Mouse (Mus musculus): Measurements from ENCODE around the gene Eif2ak2.

Eif2ak2 gene

DNA sequence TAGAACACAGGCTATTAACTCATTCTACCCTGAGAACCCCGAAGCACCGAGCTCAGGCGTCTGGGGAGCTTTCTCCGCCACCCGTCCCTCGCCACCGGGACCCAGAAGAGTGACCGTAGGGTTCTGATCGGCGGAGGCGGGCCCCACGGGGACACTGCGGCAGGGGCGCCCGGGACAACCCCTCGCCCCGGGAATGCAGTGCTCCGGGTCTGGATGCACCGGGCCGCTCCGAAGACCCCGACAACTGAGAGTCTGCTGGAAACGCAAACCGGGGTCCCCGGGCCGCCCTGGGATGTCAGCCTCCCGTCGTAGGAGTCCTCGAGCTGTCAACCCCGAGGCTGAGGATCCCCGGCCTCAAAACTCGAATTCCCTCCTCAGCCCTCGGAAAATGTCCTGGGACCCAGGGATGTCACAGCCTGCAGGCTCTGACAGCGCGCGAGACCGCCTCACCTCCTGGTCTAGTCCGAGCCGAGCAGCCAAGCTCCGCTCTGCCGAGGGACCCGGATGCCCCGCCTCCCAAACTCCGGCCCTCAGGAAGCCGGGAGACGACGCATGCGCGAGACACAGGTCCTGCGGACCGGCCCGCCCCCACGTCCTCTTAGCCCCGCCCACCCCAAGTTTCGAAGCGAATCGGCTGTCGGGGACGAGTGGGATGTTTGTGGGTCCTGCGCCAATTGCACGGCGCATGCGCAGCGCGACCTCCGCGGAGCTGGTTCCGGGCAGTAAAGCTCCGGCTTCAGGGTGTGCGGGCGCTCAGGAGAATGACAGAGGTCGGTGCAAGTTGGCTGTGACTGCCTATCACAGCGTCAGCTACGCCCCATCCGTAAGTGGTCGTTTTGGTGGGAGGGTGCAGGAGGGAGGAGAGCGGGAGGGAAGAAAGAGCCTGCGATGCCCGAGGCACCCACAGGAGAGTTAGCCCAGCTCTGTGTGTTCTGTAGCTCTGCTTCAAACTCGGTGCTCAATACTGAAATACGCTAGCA, 47.2 kb downstream of the Eif2ak2 start, which contains the start of the genes Heatr5b and Gpatch11:
Heatr5b (minus strand) TSS at position 509 of the 980 bp plus-strand sequence.
Gpatch11 (plus strand) TSS at position 712 of the 980 bp plus-strand sequence.
- DNase-seq (ENCODE audit: extremely low spot score, low read depth, low spot score): peak; percentile 91

DNA sequence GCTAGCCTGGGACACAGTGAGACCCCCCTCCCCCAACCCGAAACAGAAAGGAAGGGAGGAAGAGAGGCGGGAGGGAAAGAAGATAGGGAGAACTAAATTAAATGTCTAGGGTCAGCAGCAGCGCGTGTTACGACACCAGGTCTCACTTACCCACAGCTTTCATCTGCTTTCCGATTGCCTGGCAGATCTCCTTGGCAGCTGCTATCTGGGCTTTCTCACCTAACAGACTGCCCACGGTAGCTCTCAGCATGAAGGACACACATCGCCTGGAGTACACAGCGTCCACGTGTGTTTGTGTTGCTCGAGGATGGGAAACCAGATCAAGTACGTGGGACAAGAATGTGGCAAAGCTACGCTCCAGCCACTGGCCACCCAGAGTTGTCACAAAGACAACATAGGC, 58.0 kb downstream of the Eif2ak2 start:
- DNase-seq (ENCODE audit: extremely low spot score, low read depth, low spot score): no peak

DNA sequence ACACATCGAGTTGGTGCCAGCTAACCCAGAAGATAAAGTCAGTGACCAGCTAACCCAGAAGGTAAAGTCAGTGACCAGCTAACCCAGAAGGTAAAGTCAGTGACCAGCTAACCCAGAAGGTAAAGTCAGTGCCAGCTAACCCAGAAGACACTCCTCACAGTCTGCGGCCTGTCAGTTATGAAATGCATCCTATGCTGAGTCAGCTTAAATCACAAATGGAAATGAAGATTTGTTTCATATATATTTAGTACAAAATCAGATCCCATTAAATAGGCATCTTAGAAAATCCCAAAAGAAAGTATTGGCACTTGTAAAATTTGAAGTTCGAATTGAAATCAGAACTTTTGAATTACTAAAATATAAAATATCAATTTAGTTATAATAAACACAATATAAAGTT, 72.8 kb downstream of the Eif2ak2 start:
- DNase-seq (ENCODE audit: extremely low spot score, low read depth, low spot score): no peak

DNA sequence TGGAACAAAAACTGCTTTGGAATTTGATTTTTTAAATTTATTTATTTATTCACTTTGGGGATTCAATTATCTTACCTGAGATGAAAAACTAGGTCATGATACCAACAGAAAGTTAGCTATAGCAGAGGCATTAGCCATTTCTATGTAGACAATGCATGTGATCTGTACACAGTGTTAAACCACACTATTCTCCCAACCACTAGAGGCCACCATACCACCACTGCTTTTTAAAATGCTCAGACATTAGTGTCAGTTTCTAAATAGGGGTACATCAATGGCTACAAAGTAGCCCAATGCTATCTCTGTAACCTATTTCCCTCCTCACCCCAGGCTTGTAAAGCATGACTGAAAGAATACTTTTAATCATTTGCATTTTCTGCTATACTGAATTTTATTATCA, 73.4 kb downstream of the Eif2ak2 start:
- peak; percentile 5 for DNase-seq (ENCODE audit: extremely low spot score, low read depth, low spot score)

Measured in hindlimb bud, embryonic 11.5 days (tissue).